20 mouse cellular contexts compared by ENCODE assay signal in genomic region chr6:137822550-137822949, GRCm38 (mm10).
"Had no signal": no experiment of that assay in that cellular context is flagged by ENCODE, and none has a peak within 500 bp of the region (broad histone marks: within the 10 kb centered on the region; RNA-seq: fewer than 3 reads in every experiment).

No protein-coding gene starts in this region.

- H3K9me3 ChIP-seq: limb, embryonic 15.5 days; liver, embryonic 13.5 days; midbrain, embryonic 10.5 days; midbrain, embryonic 13.5 days; neural tube, embryonic 15.5 days; stomach, embryonic 15.5 days had no signal

- H3K4me3 ChIP-seq: left cerebral cortex, adult 2 months; limb, embryonic 15.5 days; liver, embryonic 13.5 days; midbrain, embryonic 10.5 days; midbrain, embryonic 13.5 days; myocyte; neural tube, embryonic 15.5 days; stomach, embryonic 15.5 days had no signal

- H3K27me3 ChIP-seq: limb, embryonic 15.5 days; liver, embryonic 13.5 days; midbrain, embryonic 13.5 days; stomach, embryonic 15.5 days had no signal

- H3K4me2 ChIP-seq: limb, embryonic 15.5 days; liver, embryonic 13.5 days; midbrain, embryonic 13.5 days; neural tube, embryonic 15.5 days; stomach, embryonic 15.5 days had no signal

- H3K36me3 ChIP-seq: limb, embryonic 15.5 days; midbrain, embryonic 13.5 days; neural tube, embryonic 15.5 days; stomach, embryonic 15.5 days had no signal

- H3K9ac ChIP-seq: limb, embryonic 15.5 days; liver, embryonic 13.5 days; midbrain, embryonic 13.5 days; neural tube, embryonic 15.5 days; stomach, embryonic 15.5 days had no signal

- ATAC-seq: intestine, embryonic 16.5 days; midbrain, embryonic 13.5 days; midbrain, embryonic 16.5 days had no signal

- DNase-seq: kidney, adult 18-20 months; kidney, postnatal 10 days; kidney, postnatal 36 days; layer of hippocampus, postnatal 36 days; liver, embryonic 13.5 days; lung, adult 2 months; lung, postnatal 14 days; lung, postnatal 4 days; right cerebral cortex, postnatal 25 days; spleen, adult 18-20 months; thymus, postnatal 25 days had no signal

- H3K4me1 ChIP-seq: limb, embryonic 15.5 days; liver, embryonic 13.5 days; midbrain, embryonic 10.5 days; stomach, embryonic 15.5 days had no signal

- H3K27ac ChIP-seq: left cerebral cortex, adult 2 months; limb, embryonic 15.5 days; liver, embryonic 13.5 days; midbrain, embryonic 10.5 days; midbrain, embryonic 13.5 days; neural tube, embryonic 15.5 days; stomach, embryonic 15.5 days had no signal
